Mouse (Mus musculus) lung, postnatal 0 days (tissue): ENCODE results near the gene Amotl1. TPM values are rescaled to one million over a fixed set of nuclear protein-coding genes. Genes with fewer than 3 reads are reported as not detected.
"Not testable (repeated sequence)": the region's sequence is repeated elsewhere in the genome, so short reads cannot be mapped to it uniquely, and the experiment has no call there.

Experiments
- ATAC-seq: fragments of 200-750 bp; cut with Nextera tagmentation; 2 replicates; pipeline ENCODE4 v1.8.0; 2017; ENCODE audit warnings: moderate library complexity
- DNase-seq: peaks from one replicate; pipeline ENCODE4 v3.0.0-alpha.2; 2016; ENCODE audit warnings: low spot score
- H3K27ac ChIP-seq: fragments of 300-500 bp; sonication (generic); 2 replicates; pipeline ENCODE4 v1.5.1; 2014; ENCODE audit warnings: antibody characterized with exemption, mild to moderate bottlenecking, low read length, mixed read lengths
- H3K27me3 ChIP-seq: fragments of 300-500 bp; sonication (generic); replicated peaks from 2 replicates; pipeline ENCODE4 v1.6.1; 2014; ENCODE audit warnings: low read length, mixed read lengths; ENCODE audit not compliant: insufficient read depth
- H3K36me3 ChIP-seq: fragments of 300-500 bp; sonication (generic); 2 replicates; pipeline ENCODE4 v1.6.1; 2014; ENCODE audit warnings: low read length, mixed read lengths; ENCODE audit not compliant: insufficient read depth
- H3K4me1 ChIP-seq: fragments of 300-500 bp; sonication (generic); 2 replicates; pipeline ENCODE4 v1.6.1; 2014; ENCODE audit warnings: antibody characterized with exemption, low read depth, low read length, mixed read lengths; ENCODE audit not compliant: insufficient read depth
- H3K4me2 ChIP-seq: fragments of 300-500 bp; sonication (generic); replicated peaks from 2 replicates; pipeline ENCODE4 v1.6.1; 2014; ENCODE audit warnings: low read depth, mild to moderate bottlenecking, low read length, moderate library complexity, mixed read lengths
- H3K4me3 ChIP-seq: fragments of 300-500 bp; sonication (generic); 2 replicates; pipeline ENCODE4 v1.5.1; 2014; ENCODE audit warnings: low read depth, low read length
- H3K9ac ChIP-seq: fragments of 300-500 bp; sonication (generic); replicated peaks from 2 replicates; pipeline ENCODE4 v1.6.1; 2014; ENCODE audit warnings: low read depth, mild to moderate bottlenecking
- H3K9me3 ChIP-seq: fragments of 300-500 bp; sonication (generic); 2 replicates; pipeline ENCODE4 v1.6.1; 2016; ENCODE audit warnings: low read length, mixed read lengths
- CTCF ChIP-seq: IDR thresholded peaks from 2 replicates; pipeline ENCODE4 v1.5.1; 2016; ENCODE audit warnings: antibody characterized with exemption, mild to moderate bottlenecking
- EP300 ChIP-seq: IDR thresholded peaks from 2 replicates; pipeline ENCODE4 v1.6.1; 2016; ENCODE audit warnings: antibody characterized with exemption, mild to moderate bottlenecking, control low read depth
- WGBS: fragments of 180-500 bp; shearing (Covaris S2); extraction: QIAGEN DNeasy Blood & Tissue Kit; methylation state at CpG from one replicate; pipeline ENCODE4 v1.1.7; 2014; 5-methylcytosine and 5-hydroxymethylcytosine counted together
- polyA plus RNA-seq: library from polyadenylated mRNA; unstranded; fragments of >200 nt; fragmentation: Nextera tagmentation; extraction: Ambion mirVana; gene quantifications from 2 replicates; pipeline ENCODE4 v1.2.1, GENCODE M21; 2015

Gene Amotl1
- polyA plus RNA-seq, 1 experiment from 2014 or later = 12.9 TPM

- H3K9ac ChIP-seq = no peak overlapping the region
- H3K36me3 ChIP-seq = peaks cover 12% of the 10 kb centered on the region; the same call in 1 of the 2 replicates
- DNase-seq = no peak
- ATAC-seq = no peak
- H3K4me3 ChIP-seq = no peak overlapping the region
- H3K27ac ChIP-seq = no peak overlapping the region
- no peak for TF ChIP-seq EP300
- TF ChIP-seq CTCF = no peak
- 84% methylated on average over 3 of the region's 3 CpGs for WGBS
- no peak overlapping the region for H3K4me2 ChIP-seq
- H3K4me1 ChIP-seq = peaks cover 15% of the 10 kb centered on the region
- no peaks in the 10 kb centered on the region for H3K27me3 ChIP-seq
- no peaks in the 10 kb centered on the region for H3K9me3 ChIP-seq
Observed at GRCm38 (mm10) chr9:14595893-14596292, 49.0 kb downstream of the Amotl1 start.

GRCm38 (mm10) chr9:14593880-14594279, 51.0 kb downstream of the Amotl1 start:
- H3K27ac ChIP-seq = no peak overlapping the region
- DNase-seq (no peak), ATAC-seq (no peak)
- H3K4me1 ChIP-seq = peaks cover 16% of the 10 kb centered on the region
- no peak overlapping the region for H3K4me2 ChIP-seq
- 88% methylated on average over 4 of the region's 4 CpGs for WGBS
- H3K4me3 ChIP-seq = no peak overlapping the region
- no peak overlapping the region for H3K9ac ChIP-seq
- no peaks in the 10 kb centered on the region for H3K9me3 ChIP-seq
- TF ChIP-seq CTCF = no peak
- peaks cover 13% of the 10 kb centered on the region; the same call in 1 of the 2 replicates for H3K36me3 ChIP-seq
- no peaks in the 10 kb centered on the region for H3K27me3 ChIP-seq

GRCm38 (mm10) chr9:14590666-14591065, 54.2 kb downstream of the Amotl1 start:
- Histone ChIP-seq H3K36me3 (peaks cover 13% of the 10 kb centered on the region; the same call in 1 of the 2 replicates), H3K4me1 (peaks cover 9% of the 10 kb centered on the region; the same call in 1 of the 2 replicates), H3K4me3 (no peak overlapping the region), H3K9me3 (no peaks in the 10 kb centered on the region), H3K27me3 (no peaks in the 10 kb centered on the region), H3K9ac (no peak overlapping the region), H3K4me2 (no peak overlapping the region), H3K27ac (no peak overlapping the region)
- ATAC-seq (no peak), DNase-seq (no peak)
- TF ChIP-seq EP300 (no peak), CTCF (no peak)
- WGBS = 80% methylated on average over 7 of the region's 7 CpGs

GRCm38 (mm10) chr9:14588690-14589089, 56.2 kb downstream of the Amotl1 start:
- Histone ChIP-seq H3K4me2 (no peak overlapping the region), H3K9ac (no peak overlapping the region), H3K27me3 (no peaks in the 10 kb centered on the region), H3K9me3 (no peaks in the 10 kb centered on the region), H3K27ac (no peak overlapping the region), H3K4me1 (peaks cover 14% of the 10 kb centered on the region; the same call in 1 of the 2 replicates), H3K4me3 (no peak overlapping the region), H3K36me3 (peaks cover 13% of the 10 kb centered on the region; the same call in 1 of the 2 replicates)
- no peak for TF ChIP-seq CTCF
- TF ChIP-seq EP300 = no peak
- ATAC-seq (no peak), DNase-seq (peak; percentile 5)
- 46% methylated on average over 4 of the region's 4 CpGs for WGBS

GRCm38 (mm10) chr9:14585702-14586101, 59.2 kb downstream of the Amotl1 start:
- peak; percentile 46 for ATAC-seq
- TF ChIP-seq CTCF (no peak), EP300 (no peak)
- H3K4me2 ChIP-seq = no peak overlapping the region
- no peak overlapping the region for H3K4me3 ChIP-seq
- WGBS = 37% methylated on average over 1 of the region's 1 CpGs
- DNase-seq = peak; percentile 31
- no peak overlapping the region for H3K27ac ChIP-seq
- H3K4me1 ChIP-seq = peaks cover 14% of the 10 kb centered on the region; the same call in 1 of the 2 replicates
- no peaks in the 10 kb centered on the region for H3K27me3 ChIP-seq
- no peaks in the 10 kb centered on the region for H3K9me3 ChIP-seq
- H3K36me3 ChIP-seq = peaks cover 3% of the 10 kb centered on the region; the same call in 1 of the 2 replicates
- no peak overlapping the region for H3K9ac ChIP-seq

- H3K9me3 ChIP-seq = no peaks in the 10 kb centered on the region
- no peak overlapping the region for H3K9ac ChIP-seq
- H3K27me3 ChIP-seq = no peaks in the 10 kb centered on the region
- 0 out of 2 replicates have a peak, but pooled peaks cover 3% of the 10 kb centered on the region for H3K4me1 ChIP-seq
- H3K27ac ChIP-seq = no peak overlapping the region
- DNase-seq (no peak), ATAC-seq (no peak)
- H3K4me2 ChIP-seq = no peak overlapping the region
- peaks cover 3% of the 10 kb centered on the region; the same call in 1 of the 2 replicates for H3K36me3 ChIP-seq
- WGBS = 70% methylated on average over 4 of the region's 4 CpGs
- no peak for TF ChIP-seq EP300
- TF ChIP-seq CTCF = no peak
- H3K4me3 ChIP-seq = no peak overlapping the region
Observed at GRCm38 (mm10) chr9:14578960-14579359, 65.9 kb downstream of the Amotl1 start.

GRCm38 (mm10) chr9:14576359-14576758, 68.5 kb downstream of the Amotl1 start:
- ATAC-seq, H3K9me3 ChIP-seq, H3K4me1 ChIP-seq, DNase-seq, H3K4me3 ChIP-seq, H3K27ac ChIP-seq, H3K27me3 ChIP-seq, H3K4me2 ChIP-seq, H3K36me3 ChIP-seq, H3K9ac ChIP-seq: not testable (repeated sequence)
- WGBS = 61% methylated on average over 2 of the region's 2 CpGs
